Mouse (Mus musculus): ENCODE measurements around the gene Hint1. TPM values are rescaled to one million over a fixed set of nuclear protein-coding genes. Genes with fewer than 3 reads are reported as not detected.

Gene Hint1
- polyA plus RNA-seq (2011; ENCODE audit: insufficient read depth, insufficient read length, low replicate concordance, missing spikeins): 192 and 249 TPM in 2 replicates

- under 1% methylated on average over 107 of the region's 107 CpGs for WGBS
- TF ChIP-seq CTCF (IDR thresholded peaks at IDR 0.05; ENCODE audit: control insufficient read depth, insufficient read depth, low read length) (peak; percentile 15; the same call in 1 of the 2 replicates), POLR2A (IDR thresholded peaks at IDR 0.05; ENCODE audit: borderline replicate concordance, control insufficient read depth, low read depth, low read length) (peak; percentile 92; the same call in 1 of the 2 replicates)
- no peaks in the 10 kb centered on the region; the same call in 1 of the 2 replicates for H3K4me1 ChIP-seq (ENCODE audit: control insufficient read depth, insufficient read depth, low read length)
- peak within 1 kb of the TSS; percentile 82 for H3K27ac ChIP-seq (ENCODE audit: control insufficient read depth, insufficient read depth, low read depth, low read length, poor library complexity)
- peak within 1 kb of the TSS; percentile 77 for H3K4me3 ChIP-seq (replicated peaks; ENCODE audit: control insufficient read depth, low read depth, low read length)
Measured at GRCm38 (mm10) chr11:54866119-54867048, at the start of gene Hint1. Hint1 (plus strand) TSS chr11:54866383.

- Histone ChIP-seq H3K4me3 (replicated peaks; ENCODE audit: control insufficient read depth, low read depth, low read length) (no peak overlapping the region), H3K4me1 (ENCODE audit: control insufficient read depth, insufficient read depth, low read length) (no peaks in the 10 kb centered on the region), H3K27ac (ENCODE audit: control insufficient read depth, insufficient read depth, low read depth, low read length, poor library complexity) (no peak overlapping the region)
- 75% methylated on average over 4 of the region's 4 CpGs for WGBS
- TF ChIP-seq POLR2A (IDR thresholded peaks at IDR 0.05; ENCODE audit: borderline replicate concordance, control insufficient read depth, low read depth, low read length) (no peak), CTCF (IDR thresholded peaks at IDR 0.05; ENCODE audit: control insufficient read depth, insufficient read depth, low read length) (no peak)
Measured at GRCm38 (mm10) chr11:54817449-54817848, 48.7 kb upstream of the Hint1 start.

- TF ChIP-seq POLR2A (IDR thresholded peaks at IDR 0.05; ENCODE audit: borderline replicate concordance, control insufficient read depth, low read depth, low read length) (no peak), CTCF (IDR thresholded peaks at IDR 0.05; ENCODE audit: control insufficient read depth, insufficient read depth, low read length) (no peak)
- H3K27ac ChIP-seq (ENCODE audit: control insufficient read depth, insufficient read depth, low read depth, low read length, poor library complexity): no peak overlapping the region
- WGBS: 79% methylated on average over 7 of the region's 7 CpGs
- H3K4me1 ChIP-seq (ENCODE audit: control insufficient read depth, insufficient read depth, low read length): no peaks in the 10 kb centered on the region
- H3K4me3 ChIP-seq (replicated peaks; ENCODE audit: control insufficient read depth, low read depth, low read length): no peak overlapping the region
Measured at GRCm38 (mm10) chr11:54819489-54819888, 46.7 kb upstream of the Hint1 start.

- TF ChIP-seq CTCF (IDR thresholded peaks at IDR 0.05; ENCODE audit: control insufficient read depth, insufficient read depth, low read length) (no peak), POLR2A (IDR thresholded peaks at IDR 0.05; ENCODE audit: borderline replicate concordance, control insufficient read depth, low read depth, low read length) (no peak)
- no peak overlapping the region for H3K4me3 ChIP-seq (replicated peaks; ENCODE audit: control insufficient read depth, low read depth, low read length)
- no peak overlapping the region for H3K27ac ChIP-seq (ENCODE audit: control insufficient read depth, insufficient read depth, low read depth, low read length, poor library complexity)
- H3K4me1 ChIP-seq (ENCODE audit: control insufficient read depth, insufficient read depth, low read length): no peaks in the 10 kb centered on the region; the same call in 1 of the 2 replicates
- 76% methylated on average over 4 of the region's 4 CpGs for WGBS
Measured at GRCm38 (mm10) chr11:54823467-54823866, 42.7 kb upstream of the Hint1 start.

- TF ChIP-seq CTCF (IDR thresholded peaks at IDR 0.05; ENCODE audit: control insufficient read depth, insufficient read depth, low read length): no peak
- WGBS: 74% methylated on average over 4 of the region's 4 CpGs
Measured at GRCm38 (mm10) chr11:54825774-54826173, 40.4 kb upstream of the Hint1 start.

GRCm38 (mm10) chr11:54826819-54827218 lies 39.4 kb upstream of the Hint1 start:
- Histone ChIP-seq H3K4me1 (ENCODE audit: control insufficient read depth, insufficient read depth, low read length) (no peaks in the 10 kb centered on the region; the same call in 1 of the 2 replicates), H3K27ac (ENCODE audit: control insufficient read depth, insufficient read depth, low read depth, low read length, poor library complexity) (no peak overlapping the region), H3K4me3 (replicated peaks; ENCODE audit: control insufficient read depth, low read depth, low read length) (no peak overlapping the region)
- TF ChIP-seq CTCF (IDR thresholded peaks at IDR 0.05; ENCODE audit: control insufficient read depth, insufficient read depth, low read length): no peak
- no peak for TF ChIP-seq POLR2A (IDR thresholded peaks at IDR 0.05; ENCODE audit: borderline replicate concordance, control insufficient read depth, low read depth, low read length)
- 75% methylated on average over 8 of the region's 8 CpGs for WGBS

More at GRCm38 (mm10) chr11:54825774-54826173, 40.4 kb upstream of the Hint1 start:
- no peak overlapping the region for H3K4me3 ChIP-seq (replicated peaks; ENCODE audit: control insufficient read depth, low read depth, low read length)
- H3K27ac ChIP-seq (ENCODE audit: control insufficient read depth, insufficient read depth, low read depth, low read length, poor library complexity): no peak overlapping the region
- no peaks in the 10 kb centered on the region; the same call in 1 of the 2 replicates for H3K4me1 ChIP-seq (ENCODE audit: control insufficient read depth, insufficient read depth, low read length)

GRCm38 (mm10) chr11:54833833-54834232 lies 32.4 kb upstream of the Hint1 start:
- H3K27ac ChIP-seq (ENCODE audit: control insufficient read depth, insufficient read depth, low read depth, low read length, poor library complexity): no peak overlapping the region
- TF ChIP-seq CTCF (IDR thresholded peaks at IDR 0.05; ENCODE audit: control insufficient read depth, insufficient read depth, low read length) (no peak), POLR2A (IDR thresholded peaks at IDR 0.05; ENCODE audit: borderline replicate concordance, control insufficient read depth, low read depth, low read length) (no peak)
- WGBS: 30% methylated on average over 4 of the region's 4 CpGs
- no peak overlapping the region for H3K4me3 ChIP-seq (replicated peaks; ENCODE audit: control insufficient read depth, low read depth, low read length)
- no peaks in the 10 kb centered on the region for H3K4me1 ChIP-seq (ENCODE audit: control insufficient read depth, insufficient read depth, low read length)

- H3K4me1 ChIP-seq (ENCODE audit: control insufficient read depth, insufficient read depth, low read length): no peaks in the 10 kb centered on the region
- no peak overlapping the region for H3K27ac ChIP-seq (ENCODE audit: control insufficient read depth, insufficient read depth, low read depth, low read length, poor library complexity)
- TF ChIP-seq POLR2A (IDR thresholded peaks at IDR 0.05; ENCODE audit: borderline replicate concordance, control insufficient read depth, low read depth, low read length) (no peak), CTCF (IDR thresholded peaks at IDR 0.05; ENCODE audit: control insufficient read depth, insufficient read depth, low read length) (no peak)
- WGBS: 70% methylated on average over 2 of the region's 2 CpGs
- H3K4me3 ChIP-seq (replicated peaks; ENCODE audit: control insufficient read depth, low read depth, low read length): no peak overlapping the region
Measured at GRCm38 (mm10) chr11:54834596-54834995, 31.6 kb upstream of the Hint1 start.
